Mouse (Mus musculus) CH12.LX (cell line): ENCODE results near the gene Slc16a3.

Experiments
- PAX5 ChIP-seq: IDR thresholded peaks from 2 replicates; pipeline ENCODE4 v1.6.1; 2012; ENCODE audit warnings: low read length, inconsistent platforms, mixed read lengths
- POLR2A ChIP-seq: IDR thresholded peaks from 2 replicates; pipeline ENCODE4 v1.6.1; 2011; ENCODE audit warnings: low read depth, mild to moderate bottlenecking, improper control_type of control experiment, low read length

GRCm38 (mm10) chr11:120948861-120949851 lies 876 bp downstream of the Slc16a3 start:
- TF ChIP-seq POLR2A = peak; percentile 96
- no peak for TF ChIP-seq PAX5
